Mouse (Mus musculus): ENCODE measurements around the gene Gstcd. TPM values are rescaled to one million over a fixed set of nuclear protein-coding genes. Genes with fewer than 3 reads are reported as not detected.

The Gstcd gene
- 18.7 and 21.8 TPM in 2 replicates for polyA plus RNA-seq (2012; rRNA removed)

- no peaks in the 10 kb centered on the region for H3K27me3 ChIP-seq (ENCODE audit: control insufficient read depth, insufficient read depth, low read length)
- no peaks in the 10 kb centered on the region for H3K4me1 ChIP-seq (ENCODE audit: control insufficient read depth, insufficient read depth, low read length)
- peak within 1 kb of the TSS; percentile 96 for H3K27ac ChIP-seq (ENCODE audit: control insufficient read depth, insufficient read depth, low read depth, low read length)
- no peaks in the 10 kb centered on the region for H3K36me3 ChIP-seq (ENCODE audit: control insufficient read depth, insufficient read depth, low read length)
- TF ChIP-seq POLR2A (IDR thresholded peaks at IDR 0.05; ENCODE audit: control insufficient read depth, low read depth, low read length) (peak; percentile 96), CTCF (IDR thresholded peaks at IDR 0.05; ENCODE audit: control insufficient read depth, insufficient read depth, insufficient replicate concordance, low read depth, low read length) (no peak)
- H3K4me3 ChIP-seq (ENCODE audit: control insufficient read depth, low read depth, low read length): peak within 1 kb of the TSS; percentile 97
Measured at GRCm38 (mm10) chr3:133091664-133092273, at the start of gene Gstcd, which contains the start of gene Ints12. TSS of gene Gstcd (minus strand) at chr3:133092033. TSS of gene Ints12 (plus strand) at chr3:133091840.

- Histone ChIP-seq H3K4me1 (ENCODE audit: control insufficient read depth, insufficient read depth, low read length) (no peaks in the 10 kb centered on the region), H3K36me3 (ENCODE audit: control insufficient read depth, insufficient read depth, low read length) (no peaks in the 10 kb centered on the region), H3K4me3 (ENCODE audit: control insufficient read depth, low read depth, low read length) (no peak overlapping the region), H3K27me3 (ENCODE audit: control insufficient read depth, insufficient read depth, low read length) (no peaks in the 10 kb centered on the region), H3K27ac (ENCODE audit: control insufficient read depth, insufficient read depth, low read depth, low read length) (no peak overlapping the region)
- no peak for TF ChIP-seq POLR2A (IDR thresholded peaks at IDR 0.05; ENCODE audit: control insufficient read depth, low read depth, low read length)
- TF ChIP-seq CTCF (IDR thresholded peaks at IDR 0.05; ENCODE audit: control insufficient read depth, insufficient read depth, insufficient replicate concordance, low read depth, low read length): no peak
Measured at GRCm38 (mm10) chr3:133132611-133133010, 40.8 kb upstream of the Gstcd start.

- Histone ChIP-seq H3K27me3 (ENCODE audit: control insufficient read depth, insufficient read depth, low read length) (no peaks in the 10 kb centered on the region), H3K27ac (ENCODE audit: control insufficient read depth, insufficient read depth, low read depth, low read length) (no peak overlapping the region), H3K4me3 (ENCODE audit: control insufficient read depth, low read depth, low read length) (no peak overlapping the region), H3K4me1 (ENCODE audit: control insufficient read depth, insufficient read depth, low read length) (no peaks in the 10 kb centered on the region), H3K36me3 (ENCODE audit: control insufficient read depth, insufficient read depth, low read length) (no peaks in the 10 kb centered on the region)
- TF ChIP-seq POLR2A (IDR thresholded peaks at IDR 0.05; ENCODE audit: control insufficient read depth, low read depth, low read length): no peak
- TF ChIP-seq CTCF (IDR thresholded peaks at IDR 0.05; ENCODE audit: control insufficient read depth, insufficient read depth, insufficient replicate concordance, low read depth, low read length): no peak
Measured at GRCm38 (mm10) chr3:133131372-133131771, 39.5 kb upstream of the Gstcd start.

GRCm38 (mm10) chr3:133113281-133113680 lies 21.4 kb upstream of the Gstcd start:
- no peak overlapping the region for H3K27ac ChIP-seq (ENCODE audit: control insufficient read depth, insufficient read depth, low read depth, low read length)
- peaks cover 1% of the 10 kb centered on the region; the same call in 1 of the 2 replicates for H3K36me3 ChIP-seq (ENCODE audit: control insufficient read depth, insufficient read depth, low read length)
- H3K4me3 ChIP-seq (ENCODE audit: control insufficient read depth, low read depth, low read length): no peak overlapping the region
- H3K27me3 ChIP-seq (ENCODE audit: control insufficient read depth, insufficient read depth, low read length): no peaks in the 10 kb centered on the region
- no peak for TF ChIP-seq CTCF (IDR thresholded peaks at IDR 0.05; ENCODE audit: control insufficient read depth, insufficient read depth, insufficient replicate concordance, low read depth, low read length)
- no peak for TF ChIP-seq POLR2A (IDR thresholded peaks at IDR 0.05; ENCODE audit: control insufficient read depth, low read depth, low read length)
- H3K4me1 ChIP-seq (ENCODE audit: control insufficient read depth, insufficient read depth, low read length): no peaks in the 10 kb centered on the region

GRCm38 (mm10) chr3:133111741-133112140 lies 19.9 kb upstream of the Gstcd start:
- peaks cover 2% of the 10 kb centered on the region for H3K36me3 ChIP-seq (ENCODE audit: control insufficient read depth, insufficient read depth, low read length)
- no peak overlapping the region for H3K27ac ChIP-seq (ENCODE audit: control insufficient read depth, insufficient read depth, low read depth, low read length)
- no peaks in the 10 kb centered on the region for H3K4me1 ChIP-seq (ENCODE audit: control insufficient read depth, insufficient read depth, low read length)
- H3K27me3 ChIP-seq (ENCODE audit: control insufficient read depth, insufficient read depth, low read length): no peaks in the 10 kb centered on the region
- H3K4me3 ChIP-seq (ENCODE audit: control insufficient read depth, low read depth, low read length): no peak overlapping the region
- TF ChIP-seq CTCF (IDR thresholded peaks at IDR 0.05; ENCODE audit: control insufficient read depth, insufficient read depth, insufficient replicate concordance, low read depth, low read length): no peak
- no peak for TF ChIP-seq POLR2A (IDR thresholded peaks at IDR 0.05; ENCODE audit: control insufficient read depth, low read depth, low read length)

GRCm38 (mm10) chr3:133109844-133110243 lies 18.0 kb upstream of the Gstcd start:
- no peak overlapping the region for H3K4me3 ChIP-seq (ENCODE audit: control insufficient read depth, low read depth, low read length)
- H3K4me1 ChIP-seq (ENCODE audit: control insufficient read depth, insufficient read depth, low read length): no peaks in the 10 kb centered on the region
- no peak overlapping the region for H3K27ac ChIP-seq (ENCODE audit: control insufficient read depth, insufficient read depth, low read depth, low read length)
- TF ChIP-seq CTCF (IDR thresholded peaks at IDR 0.05; ENCODE audit: control insufficient read depth, insufficient read depth, insufficient replicate concordance, low read depth, low read length) (no peak), POLR2A (IDR thresholded peaks at IDR 0.05; ENCODE audit: control insufficient read depth, low read depth, low read length) (no peak)
- no peaks in the 10 kb centered on the region for H3K27me3 ChIP-seq (ENCODE audit: control insufficient read depth, insufficient read depth, low read length)
- peaks cover 2% of the 10 kb centered on the region for H3K36me3 ChIP-seq (ENCODE audit: control insufficient read depth, insufficient read depth, low read length)

- H3K4me3 ChIP-seq (ENCODE audit: control insufficient read depth, low read depth, low read length): no peak overlapping the region
- no peak for TF ChIP-seq CTCF (IDR thresholded peaks at IDR 0.05; ENCODE audit: control insufficient read depth, insufficient read depth, insufficient replicate concordance, low read depth, low read length)
- peaks cover 2% of the 10 kb centered on the region for H3K36me3 ChIP-seq (ENCODE audit: control insufficient read depth, insufficient read depth, low read length)
- H3K4me1 ChIP-seq (ENCODE audit: control insufficient read depth, insufficient read depth, low read length): no peaks in the 10 kb centered on the region
- no peaks in the 10 kb centered on the region for H3K27me3 ChIP-seq (ENCODE audit: control insufficient read depth, insufficient read depth, low read length)
- H3K27ac ChIP-seq (ENCODE audit: control insufficient read depth, insufficient read depth, low read depth, low read length): no peak overlapping the region
Measured at GRCm38 (mm10) chr3:133108731-133109130, 16.9 kb upstream of the Gstcd start.

All from testis, adult 2 months (tissue).